Mouse (Mus musculus): ENCODE results near the gene AU022252. TPM values are rescaled to one million over a fixed set of nuclear protein-coding genes. Genes with fewer than 3 reads are reported as not detected.

AU022252 gene
- total RNA-seq, 2 experiments from 2014 or later = 31.6 to 34.9 TPM

- no peak for DNase-seq (ENCODE audit: low spot score in 2 of 2)
- intact Hi-C loops (cut with DNase I) = loop anchor here (10.0 kb wide), 1 partner anchor 418 kb away; no protein-coding TSS in a partner anchor
Observed at GRCm38 (mm10) chr4:119246688-119247225, 14.2 kb upstream of the AU022252 start.

GRCm38 (mm10) chr4:119245961-119246360, 13.4 kb upstream of the AU022252 start:
- intact Hi-C loops (cut with DNase I) = loop anchor here (10.0 kb wide), 1 partner anchor 419 kb away; no protein-coding TSS in a partner anchor
- no peak for DNase-seq (ENCODE audit: low spot score in 2 of 2)

- DNase-seq (ENCODE audit: low spot score in 2 of 2) = peak; percentile 63 to 82
- intact Hi-C loops (cut with DNase I) = loop anchor here (10.0 kb wide), 1 partner anchor 419 kb away; no protein-coding TSS in a partner anchor
Observed at GRCm38 (mm10) chr4:119245556-119245955, 13.0 kb upstream of the AU022252 start.

- intact Hi-C loops (cut with DNase I) = loop anchor here (10.0 kb wide), 1 partner anchor 420 kb away; no protein-coding TSS in a partner anchor
- DNase-seq (ENCODE audit: low spot score in 2 of 2) = peak; percentile 58 to 83
Observed at GRCm38 (mm10) chr4:119244468-119245240, 12.1 kb upstream of the AU022252 start.

DNA sequence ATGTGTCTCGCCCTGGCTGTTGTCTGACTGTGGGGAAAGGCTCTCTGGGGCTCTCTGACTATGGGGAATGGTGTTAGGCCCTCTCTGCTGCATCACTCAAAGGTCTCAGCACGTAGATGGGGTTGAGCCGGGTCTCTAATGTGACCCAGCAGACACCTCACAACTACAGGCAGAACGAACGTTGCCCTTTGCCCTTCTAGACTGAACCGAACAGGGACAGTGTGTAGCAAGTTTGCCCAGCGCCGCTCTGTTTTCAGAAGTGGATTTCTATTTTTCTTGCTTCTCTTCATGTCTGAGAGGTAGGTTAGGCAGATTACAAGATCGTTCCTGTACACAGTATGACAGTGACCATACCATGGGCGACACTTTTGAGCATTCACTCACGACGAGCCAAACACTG, 10.1 kb upstream of the AU022252 start:
- intact Hi-C loops (cut with DNase I) = loop anchor here (10.0 kb wide), 1 partner anchor 422 kb away; no protein-coding TSS in a partner anchor
- no peak for DNase-seq (ENCODE audit: low spot score in 2 of 2)

DNA sequence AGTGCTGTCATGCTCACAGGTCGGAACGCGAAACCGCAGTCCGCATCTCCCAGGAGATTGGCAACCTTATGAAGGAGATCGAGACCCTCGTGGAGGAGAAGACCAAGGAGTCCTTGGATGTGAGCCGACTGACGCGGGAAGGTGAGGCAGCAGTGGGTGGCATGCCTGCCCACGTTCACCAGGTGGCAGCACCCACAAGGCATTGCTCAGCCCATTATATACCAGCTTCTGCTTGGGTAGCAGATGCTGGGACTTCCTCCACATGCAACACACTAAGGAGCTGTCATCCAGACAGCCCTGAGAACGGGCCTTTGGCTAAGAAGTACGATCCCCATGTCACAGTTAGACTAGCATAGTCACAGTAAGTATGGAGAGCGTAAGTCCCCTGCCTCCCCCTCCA, 9.2 kb upstream of the AU022252 start:
- DNase-seq (ENCODE audit: low spot score in 2 of 2) = peak; percentile 68 to 79
- intact Hi-C loops (cut with DNase I) = loop anchor here (10.0 kb wide), 1 partner anchor 423 kb away; no protein-coding TSS in a partner anchor

- intact Hi-C loops (cut with DNase I) = loop anchor here (10.0 kb wide), 1 partner anchor 296 kb away; the partner anchor contains the start of genes Foxj3 and Frg2f1
- DNase-seq (ENCODE audit: low spot score in 2 of 2) = peak; percentile 54 to 73
Observed at GRCm38 (mm10) chr4:119239181-119239682, 6.7 kb upstream of the AU022252 start.

GRCm38 (mm10) chr4:119238661-119239060, 6.1 kb upstream of the AU022252 start:
- intact Hi-C loops (cut with DNase I) = loop anchor here (10.0 kb wide), 1 partner anchor 296 kb away; the partner anchor contains the start of genes Foxj3 and Frg2f1
- no peak for DNase-seq (ENCODE audit: low spot score in 2 of 2)

GRCm38 (mm10) chr4:119234348-119234747, 1.8 kb upstream of the AU022252 start:
- DNase-seq (ENCODE audit: low spot score in 2 of 2) = no peak
- intact Hi-C loops (cut with DNase I) = loop anchor here (10.0 kb wide), 1 partner anchor 300 kb away; the partner anchor contains the start of genes Foxj3 and Frg2f1

- intact Hi-C loops (cut with DNase I) = loop anchor here (10.0 kb wide), 1 partner anchor 301 kb away; the partner anchor contains the start of genes Foxj3 and Frg2f1
- DNase-seq (ENCODE audit: low spot score in 2 of 2) = peak; percentile 33 to 68
Observed at GRCm38 (mm10) chr4:119233256-119233901, 867 bp upstream of the AU022252 start.

- DNase-seq (ENCODE audit: low spot score in 2 of 2) = no peak
- intact Hi-C loops (cut with DNase I) = no loop called here
Observed at GRCm38 (mm10) chr4:119226751-119227150, 5.8 kb downstream of the AU022252 start.

GRCm38 (mm10) chr4:119225719-119226118, 6.8 kb downstream of the AU022252 start:
- intact Hi-C loops (cut with DNase I) = no loop called here

GRCm38 (mm10) chr4:119224534-119224933, 8.0 kb downstream of the AU022252 start:
- no peak for DNase-seq (ENCODE audit: low spot score in 2 of 2)
- intact Hi-C loops (cut with DNase I) = no loop called here

More at GRCm38 (mm10) chr4:119225719-119226118, 6.8 kb downstream of the AU022252 start:
- no peak for DNase-seq (ENCODE audit: low spot score in 2 of 2)

DNA sequence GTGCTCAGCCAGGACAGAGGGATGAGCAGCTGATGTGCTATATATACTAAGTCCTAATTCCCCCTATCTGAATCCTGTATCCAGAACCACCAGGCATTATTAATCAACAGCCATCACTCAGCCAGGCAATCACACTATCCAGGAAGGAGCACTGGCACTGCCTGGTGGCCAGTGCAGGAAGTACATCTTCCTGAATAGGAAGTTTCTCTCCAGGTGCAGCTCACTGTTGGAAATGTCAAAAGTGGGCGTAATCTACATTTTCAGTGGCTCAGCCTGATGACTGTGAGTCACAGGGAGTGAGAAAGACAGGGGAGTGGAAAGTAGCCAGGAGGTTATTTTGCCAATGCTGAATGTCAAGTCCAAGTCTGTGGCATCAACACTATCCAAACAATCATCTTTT, 8.8 kb downstream of the AU022252 start:
- intact Hi-C loops (cut with DNase I) = no loop called here
- DNase-seq (ENCODE audit: low spot score in 2 of 2) = peak; percentile 28 to 68

- no peak for DNase-seq (ENCODE audit: low spot score in 2 of 2)
- intact Hi-C loops (cut with DNase I) = no loop called here
Observed at GRCm38 (mm10) chr4:119218169-119218568, 14.3 kb downstream of the AU022252 start, which contains the start of gene Tmem269. Tmem269 (minus strand) TSS chr4:119218217.

DNA sequence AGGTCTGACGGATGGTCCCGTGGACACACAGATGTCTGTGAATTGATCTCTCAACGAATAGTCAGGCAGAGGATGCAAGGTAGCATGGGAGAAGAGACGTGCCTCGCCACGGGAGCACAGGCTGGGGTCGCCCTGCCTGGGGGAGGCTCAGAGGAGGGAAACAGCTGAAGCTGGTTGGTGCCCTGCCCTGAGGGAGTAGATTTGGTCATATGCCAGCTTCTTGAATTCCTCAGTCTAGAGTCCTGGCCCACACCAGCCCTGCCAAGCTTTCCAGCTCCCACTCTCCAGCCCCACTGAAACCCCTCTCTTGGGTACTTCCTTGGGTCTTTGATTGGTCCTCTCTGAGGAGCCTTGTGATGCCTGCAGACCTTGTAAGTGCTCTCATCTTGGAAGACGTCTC, 15.8 kb downstream of the AU022252 start:
- intact Hi-C loops (cut with DNase I) = no loop called here
- no peak for DNase-seq (ENCODE audit: low spot score in 2 of 2)

DNA sequence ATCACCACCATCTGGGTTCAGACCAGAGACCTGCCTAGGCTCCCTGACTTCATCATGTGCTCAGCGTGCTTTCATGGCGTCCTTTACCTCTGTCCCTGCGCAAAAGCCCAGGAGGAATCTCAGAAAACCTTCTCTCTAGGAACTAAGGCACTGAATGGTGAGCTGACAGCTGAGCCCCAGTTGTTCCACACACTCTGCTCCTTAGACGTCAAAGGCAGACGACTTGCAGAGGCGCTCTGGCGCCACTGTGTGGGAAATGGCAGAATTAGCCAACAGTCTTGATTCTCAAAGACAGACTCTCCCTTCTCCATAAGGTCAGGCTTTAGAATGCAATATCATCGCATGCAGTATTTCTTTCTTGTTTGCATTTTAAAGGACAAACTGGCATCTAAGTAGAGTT, 27.8 kb downstream of the AU022252 start:
- intact Hi-C loops (cut with DNase I) = loop anchor here (2.0 to 5.0 kb wide), 2 partner anchors 37 to 200 kb away; no protein-coding TSS in a partner anchor
- DNase-seq (ENCODE audit: low spot score in 2 of 2) = peak; percentile 62 to 76

DNA sequence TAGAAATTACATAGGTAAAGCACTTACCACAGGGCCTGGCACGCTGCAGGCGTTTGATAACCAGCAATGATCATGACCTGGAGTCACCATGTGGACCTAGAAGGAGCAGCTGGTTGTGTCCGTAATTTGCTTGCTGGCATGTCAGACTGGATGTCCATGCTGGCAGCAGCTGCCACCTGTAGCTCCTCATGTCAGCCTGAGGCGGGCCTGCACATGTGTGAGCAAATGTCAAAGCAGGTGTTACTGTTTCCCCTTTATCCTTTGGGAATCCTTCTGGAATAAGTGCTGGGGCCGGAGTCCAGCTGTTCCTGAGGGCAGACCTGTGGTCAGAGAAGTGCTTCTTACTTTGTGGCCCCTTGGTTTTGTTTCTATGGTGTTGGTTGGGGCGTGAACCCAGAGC, 34.4 kb downstream of the AU022252 start:
- intact Hi-C loops (cut with DNase I) = no loop called here
- no peak for DNase-seq (ENCODE audit: low spot score in 2 of 2)

DNA sequence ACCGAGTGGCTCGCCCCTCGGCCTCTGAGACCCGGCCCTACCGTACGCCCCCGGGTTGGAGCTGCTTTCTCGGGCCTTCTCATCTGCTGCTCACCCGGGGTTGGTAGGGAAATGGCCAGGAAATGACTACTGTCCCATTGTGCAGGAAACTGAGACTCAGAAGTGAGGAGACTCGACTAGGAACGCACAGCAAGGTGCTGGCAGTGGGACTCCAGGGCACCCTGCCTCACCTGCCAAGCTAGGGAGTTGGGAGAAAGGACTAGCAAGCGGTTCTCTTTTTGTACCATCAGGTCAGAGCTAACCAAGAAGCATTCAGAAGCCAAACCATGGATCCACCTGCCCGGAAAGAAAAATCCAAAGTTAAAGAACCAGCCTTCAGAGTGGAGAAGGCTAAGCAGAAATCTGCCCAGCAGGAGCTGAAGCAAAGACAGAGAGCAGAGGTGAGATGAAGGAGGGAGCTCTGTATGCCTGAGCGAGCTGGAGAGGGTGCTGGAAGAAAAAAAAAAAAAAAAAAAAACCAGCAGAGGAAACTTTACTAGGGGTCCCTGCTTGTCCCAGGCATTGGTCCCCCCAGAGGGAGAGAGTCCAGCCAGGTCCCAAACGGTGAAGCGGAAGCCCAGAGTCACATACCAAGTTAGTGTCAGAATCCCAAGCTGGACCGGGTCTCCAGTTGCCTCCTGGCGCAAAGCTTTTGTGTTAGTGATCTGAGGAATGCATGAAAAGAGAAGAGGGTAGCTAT, 36.8 kb downstream of the AU022252 start:
- no peak for DNase-seq (ENCODE audit: low spot score in 2 of 2)
- intact Hi-C loops (cut with DNase I) = no loop called here
